In the genomic region with DNA sequence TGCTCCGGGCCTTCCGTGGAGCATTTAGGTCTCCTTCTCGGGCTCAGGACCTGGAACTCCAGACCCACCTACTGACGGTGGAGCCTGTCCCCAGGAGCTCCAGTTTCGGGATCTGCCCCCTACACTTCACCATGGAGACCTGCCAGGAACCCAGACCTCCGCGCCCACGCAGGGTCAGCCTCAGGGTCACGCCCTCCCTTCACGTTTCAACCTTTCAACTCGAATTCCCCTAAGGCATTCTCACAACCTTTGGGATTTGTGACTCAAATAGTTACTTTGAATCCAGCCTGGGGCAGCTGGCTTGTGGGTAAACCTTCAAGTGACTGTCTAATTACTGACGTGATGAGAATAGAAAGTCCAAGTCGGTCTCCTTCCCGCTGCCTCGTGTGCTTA, we compare ENCODE assay signal across 8 mouse cellular contexts. TPM values are rescaled to one million over a fixed set of nuclear protein-coding genes. Genes with fewer than 3 reads are reported as not detected.
DNase-seq lines count a peak whose midpoint lies in the region; ATAC-seq and TF ChIP-seq lines count a peak whose summit lies in the region.

No protein-coding gene starts in this region.

- peak overlapping the region; percentile 91 for H3K27ac ChIP-seq in hindbrain, embryonic 13.5 days
- peak overlapping the region; percentile 42; the same call in 1 of the 2 replicates for H3K27ac ChIP-seq in liver, embryonic 11.5 days (ENCODE audit: low read depth, low read length)
- peak overlapping the region; percentile 86 for H3K27ac ChIP-seq in neural tube, embryonic 15.5 days (replicated peaks)

- H3K27me3 ChIP-seq in E14TG2a.4 (ENCODE audit: insufficient read depth, low read length) = no peaks in the 10 kb centered on the region
- H3K27me3 ChIP-seq in hindbrain, embryonic 13.5 days = no peaks in the 10 kb centered on the region
- H3K27me3 ChIP-seq in liver, embryonic 11.5 days (replicated peaks; ENCODE audit: control insufficient read depth, insufficient read depth, low read length) = no peaks in the 10 kb centered on the region
- H3K27me3 ChIP-seq in neural tube, embryonic 15.5 days (replicated peaks) = no peaks in the 10 kb centered on the region

- WGBS in hindbrain, embryonic 13.5 days = 1% methylated on average over 15 of the region's 15 CpGs
- under 1% methylated on average over 15 of the region's 15 CpGs for WGBS in liver, embryonic 11.5 days
- 2% methylated on average over 15 of the region's 15 CpGs for WGBS in neural tube, embryonic 15.5 days

- peaks cover 32% of the 10 kb centered on the region for H3K4me1 ChIP-seq in E14TG2a.4 (replicated peaks; ENCODE audit: low read depth, low read length)
- H3K4me1 ChIP-seq in hindbrain, embryonic 13.5 days (replicated peaks) = peaks cover 40% of the 10 kb centered on the region
- peaks cover 8% of the 10 kb centered on the region; the same call in 1 of the 2 replicates for H3K4me1 ChIP-seq in liver, embryonic 11.5 days (replicated peaks; ENCODE audit: control insufficient read depth, insufficient read depth, low read length)
- peaks cover 45% of the 10 kb centered on the region for H3K4me1 ChIP-seq in neural tube, embryonic 15.5 days

- intact Hi-C loops in gastrocnemius, postnatal 14 days (cut with DNase I; ENCODE audit: low total_unique reads) = no loop called here

- DNase-seq in gastrocnemius, postnatal 14 days = peak; percentile 43
- no peak for DNase-seq in gastrocnemius, postnatal 25 days
- peak; percentile 33 for DNase-seq in c-Kit-positive CD71-positive TER-119-positive erythroid progenitor cells, embryonic 14.5 days (ENCODE audit: low spot score)
- no peak for DNase-seq in liver, embryonic 11.5 days (ENCODE audit: low spot score)
- DNase-seq in ovary, postnatal 14 days (ENCODE audit: low spot score) = no peak

- no peaks in the 10 kb centered on the region for H3K9me3 ChIP-seq in E14TG2a.4 (ENCODE audit: low read length)
- no peaks in the 10 kb centered on the region for H3K9me3 ChIP-seq in hindbrain, embryonic 13.5 days
- H3K9me3 ChIP-seq in liver, embryonic 11.5 days (ENCODE audit: control insufficient read depth, low read length) = no peaks in the 10 kb centered on the region
- H3K9me3 ChIP-seq in neural tube, embryonic 15.5 days (replicated peaks) = no peaks in the 10 kb centered on the region

- no peak for TF ChIP-seq CTCF in E14TG2a.4 (conservative IDR thresholded peaks at IDR 0.05; ENCODE audit: low read length)

- peak overlapping the region; percentile 93 for H3K9ac ChIP-seq in hindbrain, embryonic 13.5 days
- peak overlapping the region; percentile 82 for H3K9ac ChIP-seq in liver, embryonic 11.5 days (ENCODE audit: low read depth, low read length)
- peak overlapping the region; percentile 82 for H3K9ac ChIP-seq in neural tube, embryonic 15.5 days (replicated peaks)

- ATAC-seq in hindbrain, embryonic 13.5 days (ENCODE audit: low FRiP score) = no peak
- ATAC-seq in liver, embryonic 11.5 days (replicated peaks; ENCODE audit: low FRiP score) = peak; percentile 24
- ATAC-seq in neural tube, embryonic 15.5 days (ENCODE audit: low FRiP score) = no peak

- H3K36me3 ChIP-seq in E14TG2a.4 (ENCODE audit: insufficient read depth, low read length) = peaks cover 37% of the 10 kb centered on the region
- peaks cover 19% of the 10 kb centered on the region for H3K36me3 ChIP-seq in hindbrain, embryonic 13.5 days
- H3K36me3 ChIP-seq in liver, embryonic 11.5 days (ENCODE audit: control insufficient read depth, insufficient read depth, low read length) = peaks cover 16% of the 10 kb centered on the region
- peaks cover 22% of the 10 kb centered on the region for H3K36me3 ChIP-seq in neural tube, embryonic 15.5 days

- peak overlapping the region; percentile 97 for H3K4me3 ChIP-seq in E14TG2a.4 (replicated peaks; ENCODE audit: low read length)
- peak overlapping the region; percentile 79 for H3K4me3 ChIP-seq in hindbrain, embryonic 13.5 days
- H3K4me3 ChIP-seq in liver, embryonic 11.5 days (ENCODE audit: low read depth, low read length) = peak overlapping the region; percentile 83
- H3K4me3 ChIP-seq in neural tube, embryonic 15.5 days (replicated peaks) = peak overlapping the region; percentile 85

- H3K4me2 ChIP-seq in hindbrain, embryonic 13.5 days = peak overlapping the region; percentile 82
- H3K4me2 ChIP-seq in liver, embryonic 11.5 days = peak overlapping the region; percentile 70
- peak overlapping the region; percentile 78 for H3K4me2 ChIP-seq in neural tube, embryonic 15.5 days

RNA-seq across cellular contexts. Expression of a gene that starts 0.4 kb away (rescaled TPM):
- total RNA-seq in gastrocnemius, postnatal 14 days (2021) = 10 to 100 TPM; 27.5 to 31.4 TPM
- 10 to 100 TPM; 30.6 to 30.9 TPM for total RNA-seq in gastrocnemius, postnatal 25 days (2021)
- 23.0 and 23.7 TPM in 2 replicates for polyA plus RNA-seq in hindbrain, embryonic 13.5 days (2015; fragmentation: Nextera tagmentation; extraction: Ambion mirVana)
- 20.4 and 22.9 TPM in 2 replicates for polyA plus RNA-seq in liver, embryonic 11.5 days (2014; fragmentation: Nextera tagmentation; extraction: Ambion mirVana)
- polyA plus RNA-seq in neural tube, embryonic 15.5 days (2015; fragmentation: Nextera tagmentation; extraction: Ambion mirVana) = 17.7 and 21.4 TPM in 2 replicates

RNA-seq across cellular contexts. Expression of a gene that starts 4.3 kb away (rescaled TPM):
- 10 to 100 TPM in 1 of 2 experiments, 1 to 10 TPM in 1; 8.4 to 10.1 TPM for total RNA-seq in gastrocnemius, postnatal 14 days (2021)
- total RNA-seq in gastrocnemius, postnatal 25 days (2021) = 10 to 100 TPM; 11.1 to 14.9 TPM
- 17.7 and 19.1 TPM in 2 replicates for polyA plus RNA-seq in hindbrain, embryonic 13.5 days (2015; fragmentation: Nextera tagmentation; extraction: Ambion mirVana)
- 21.5 and 23.1 TPM in 2 replicates for polyA plus RNA-seq in liver, embryonic 11.5 days (2014; fragmentation: Nextera tagmentation; extraction: Ambion mirVana)
- polyA plus RNA-seq in neural tube, embryonic 15.5 days (2015; fragmentation: Nextera tagmentation; extraction: Ambion mirVana) = 17.7 and 19.7 TPM in 2 replicates

RNA-seq across cellular contexts. Expression of a gene that starts 51.4 kb away (rescaled TPM):
- 10 to 100 TPM; 23.9 to 72.0 TPM for total RNA-seq in gastrocnemius, postnatal 14 days (2021)
- total RNA-seq in gastrocnemius, postnatal 25 days (2021) = 10 to 100 TPM in 1 of 2 experiments, 1 to 10 TPM in 1; 9.4 to 22.7 TPM
- 0.30 and 0.54 TPM in 2 replicates for polyA plus RNA-seq in hindbrain, embryonic 13.5 days (2015; fragmentation: Nextera tagmentation; extraction: Ambion mirVana)
- 0.92 and 0.96 TPM in 2 replicates for polyA plus RNA-seq in liver, embryonic 11.5 days (2014; fragmentation: Nextera tagmentation; extraction: Ambion mirVana)
- polyA plus RNA-seq in neural tube, embryonic 15.5 days (2015; fragmentation: Nextera tagmentation; extraction: Ambion mirVana) = 0.36 and 0.61 TPM in 2 replicates

Comparison
In these comparisons a context has a peak if more than half of its experiments do, and no peak if none do; other contexts are left out.
1. DNase-seq: peak in gastrocnemius, postnatal 14 days (single experiment) and c-Kit-positive CD71-positive TER-119-positive erythroid progenitor cells, embryonic 14.5 days (single experiment); none in gastrocnemius, postnatal 25 days (single experiment), liver, embryonic 11.5 days (single experiment) and ovary, postnatal 14 days (single experiment).
2. Peak in every context shown above with its lines, with median percentiles within 50 percentile points of each other: H3K4me3 ChIP-seq, H3K27ac ChIP-seq, H3K4me2 ChIP-seq and H3K9ac ChIP-seq.